Mouse (Mus musculus) erythroblast, embryonic 14.5 days (primary cell): Measurements from ENCODE around the gene Ascc2.

Source experiments
- GATA1 ChIP-seq: IDR thresholded peaks from 2 replicates; pipeline ENCODE4 v1.6.1; 2012; ENCODE audit warnings: low read length, inconsistent platforms, mixed read lengths
- TAL1 ChIP-seq: IDR thresholded peaks from 3 replicates; pipeline ENCODE4 v1.6.1; 2012; ENCODE audit warnings: low read length, inconsistent platforms, mixed read lengths

DNA sequence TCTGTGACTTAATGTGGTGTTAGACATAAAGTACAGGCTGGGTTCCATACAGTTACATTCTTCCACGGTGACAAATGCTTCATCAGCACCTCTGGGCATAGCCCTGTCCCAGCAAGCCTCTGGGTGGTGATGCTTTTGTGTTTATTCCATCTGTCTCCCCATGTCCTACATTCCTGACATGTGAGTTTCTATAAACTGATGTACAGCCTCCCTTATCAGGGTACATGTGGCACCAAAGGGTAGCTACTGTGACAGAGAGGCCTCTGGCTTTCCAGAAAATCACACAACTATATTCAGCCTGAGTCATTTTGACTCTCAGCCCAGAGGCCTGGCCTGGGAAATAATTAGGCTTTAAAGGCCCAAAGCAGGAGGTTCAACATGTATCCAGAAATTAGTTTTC is 31.0 kb upstream of the Ascc2 start:
- TF ChIP-seq GATA1, result no peak
- TF ChIP-seq TAL1, result no peak
